Mouse (Mus musculus) thymus, adult 2 months (tissue): ENCODE data around the gene Pi4ka. TPM values are rescaled to one million over a fixed set of nuclear protein-coding genes. Genes with fewer than 3 reads are reported as not detected.

Experiments
- DNase-seq: peaks from one replicate; pipeline ENCODE4 v3.0.0; 2021
- H3K27ac ChIP-seq: fragments of 200-500 bp; 2 replicates; pipeline ENCODE4 v1.5.1; 2012; ENCODE audit warnings: low read length, control low read depth; ENCODE audit not compliant: control insufficient read depth, insufficient read depth
- H3K27me3 ChIP-seq: fragments of 200-500 bp; 2 replicates; pipeline ENCODE4 v1.6.1; 2012; ENCODE audit warnings: mild to moderate bottlenecking, low read length, moderate library complexity, mixed read lengths; ENCODE audit not compliant: control insufficient read depth, insufficient read depth
- H3K36me3 ChIP-seq: fragments of 200-500 bp; 2 replicates; pipeline ENCODE4 v1.6.1; 2012; ENCODE audit warnings: mild to moderate bottlenecking, low read length, moderate library complexity; ENCODE audit not compliant: control insufficient read depth, insufficient read depth
- H3K4me1 ChIP-seq: fragments of 200-500 bp; replicated peaks from 2 replicates; pipeline ENCODE4 v1.6.1; 2012; ENCODE audit warnings: low read length; ENCODE audit not compliant: control insufficient read depth, insufficient read depth
- H3K4me3 ChIP-seq: fragments of 200-500 bp; 2 replicates; pipeline ENCODE4 v1.5.1; 2012; ENCODE audit warnings: mild to moderate bottlenecking, low read length, control low read depth, moderate library complexity; ENCODE audit not compliant: control insufficient read depth, insufficient read depth
- CTCF ChIP-seq: fragments of 200-500 bp; IDR thresholded peaks from 2 replicates; pipeline ENCODE4 v1.5.1; 2012; ENCODE audit warnings: mild to moderate bottlenecking, control low read depth, low read length, moderate library complexity, borderline replicate concordance; ENCODE audit not compliant: control insufficient read depth, poor library complexity, insufficient read depth; ENCODE audit errors: extremely low read depth
- POLR2A ChIP-seq: fragments of 200-500 bp; IDR thresholded peaks from 2 replicates; pipeline ENCODE4 v1.6.1; 2012; ENCODE audit warnings: mild to moderate bottlenecking, low read length, control low read depth, moderate library complexity; ENCODE audit not compliant: control insufficient read depth, poor library complexity, insufficient read depth; ENCODE audit errors: extremely low read depth
- WGBS: fragments of 180-500 bp; shearing (Covaris S2); methylation state at CpG from one replicate; pipeline ENCODE4 v1.1.7; 2018; 5-methylcytosine and 5-hydroxymethylcytosine counted together
- polyA plus RNA-seq: library from polyadenylated mRNA; depleted of rRNA; stranded (reverse); fragments of >200 nt; gene quantifications from 2 replicates; pipeline ENCODE4 v1.2.3, GENCODE M21; 2012

Pi4ka gene
- polyA plus RNA-seq, 1 experiment: 78.4 TPM

DNA sequence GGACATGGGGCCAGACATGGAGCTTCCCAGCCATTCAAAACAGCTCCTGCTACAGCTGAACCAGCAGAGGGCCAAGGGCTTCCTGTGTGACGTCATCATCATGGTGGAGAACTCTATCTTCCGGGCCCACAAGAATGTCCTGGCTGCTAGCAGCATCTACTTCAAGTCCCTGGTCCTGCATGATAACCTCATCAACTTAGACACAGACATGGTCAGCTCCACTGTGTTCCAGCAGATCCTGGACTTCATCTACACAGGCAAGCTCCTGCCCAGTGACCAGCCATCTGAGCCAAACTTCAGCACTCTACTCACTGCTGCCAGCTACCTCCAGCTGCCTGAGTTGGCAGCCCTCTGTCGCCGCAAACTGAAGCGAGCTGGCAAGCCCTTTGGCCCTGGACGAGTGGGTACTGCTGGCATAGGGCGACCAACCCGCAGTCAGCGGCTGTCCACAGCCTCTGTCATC lies 148.7 kb downstream of the Pi4ka start:
- H3K4me1 ChIP-seq: 0 out of 2 replicates have a peak, but pooled peaks cover 2% of the 10 kb centered on the region
- no peak for TF ChIP-seq POLR2A
- no peak for TF ChIP-seq CTCF
- no peak overlapping the region for H3K27ac ChIP-seq
- peaks cover 8% of the 10 kb centered on the region for H3K36me3 ChIP-seq
- no peak overlapping the region for H3K4me3 ChIP-seq
- WGBS: 91% methylated on average over 9 of the region's 9 CpGs
- DNase-seq: no peak
- H3K27me3 ChIP-seq: no peaks in the 10 kb centered on the region

DNA sequence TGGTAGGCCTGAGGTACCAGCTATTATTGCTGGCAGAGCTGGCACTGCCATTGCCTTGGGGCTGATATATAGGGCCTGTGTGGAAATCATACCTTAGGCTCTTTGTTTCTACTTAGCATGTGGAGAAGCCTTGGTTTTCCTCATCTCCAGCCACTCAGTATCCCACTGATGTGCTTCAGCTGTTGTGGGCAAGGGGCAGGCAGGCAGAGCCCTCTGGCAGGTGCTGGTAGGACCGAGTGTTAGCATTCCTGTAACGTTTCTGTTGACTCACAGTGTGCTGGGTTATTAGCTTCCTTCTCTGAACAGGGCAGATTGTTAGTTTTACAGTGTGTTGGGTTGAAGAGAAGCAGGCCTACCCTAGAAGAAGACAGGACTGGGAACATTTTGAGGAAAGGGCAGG lies 150.8 kb downstream of the Pi4ka start:
- 0 out of 2 replicates have a peak, but pooled peaks cover 2% of the 10 kb centered on the region for H3K4me1 ChIP-seq
- H3K27me3 ChIP-seq: no peaks in the 10 kb centered on the region
- no peak for TF ChIP-seq CTCF
- no peak overlapping the region for H3K4me3 ChIP-seq
- no peak overlapping the region for H3K27ac ChIP-seq
- no peak for DNase-seq
- peaks cover 8% of the 10 kb centered on the region for H3K36me3 ChIP-seq
- 92% methylated on average over 2 of the region's 2 CpGs for WGBS

DNA sequence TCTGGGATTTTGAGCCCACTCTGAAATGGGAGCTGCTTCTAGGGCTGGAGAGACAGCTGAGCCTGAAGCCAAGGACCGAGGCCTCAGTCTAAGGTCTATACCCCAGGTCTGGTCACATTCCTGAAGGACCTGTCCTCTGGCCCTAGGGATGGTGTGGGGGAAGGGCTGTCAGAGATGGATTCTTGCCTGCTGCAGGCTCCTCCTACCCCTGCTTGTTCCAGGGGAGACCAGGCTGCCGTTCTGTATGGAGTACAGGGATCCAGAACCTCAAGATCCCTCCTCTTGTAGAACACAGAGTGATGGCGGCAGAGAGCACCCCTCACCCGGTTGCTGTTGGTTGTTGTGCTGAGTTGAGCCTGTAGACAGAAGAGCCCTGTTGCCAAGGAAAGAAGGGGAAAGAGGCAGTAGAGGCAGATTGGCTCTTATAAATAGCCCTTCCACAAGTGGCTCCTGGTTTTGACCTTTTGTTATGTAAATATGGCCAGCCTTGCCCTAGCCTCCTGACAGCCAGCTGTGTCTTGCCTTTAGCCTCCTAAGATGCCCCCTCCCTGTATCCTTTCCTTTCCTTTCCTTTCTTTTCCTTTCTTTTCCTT lies 152.0 kb downstream of the Pi4ka start:
- Histone ChIP-seq H3K27ac (no peak overlapping the region), H3K4me3 (no peak overlapping the region), H3K36me3 (peaks cover 8% of the 10 kb centered on the region), H3K27me3 (no peaks in the 10 kb centered on the region), H3K4me1 (0 out of 2 replicates have a peak, but pooled peaks cover 2% of the 10 kb centered on the region)
- TF ChIP-seq POLR2A: no peak
- TF ChIP-seq CTCF: no peak
- DNase-seq: no peak
- 96% methylated on average over 4 of the region's 4 CpGs for WGBS

DNA sequence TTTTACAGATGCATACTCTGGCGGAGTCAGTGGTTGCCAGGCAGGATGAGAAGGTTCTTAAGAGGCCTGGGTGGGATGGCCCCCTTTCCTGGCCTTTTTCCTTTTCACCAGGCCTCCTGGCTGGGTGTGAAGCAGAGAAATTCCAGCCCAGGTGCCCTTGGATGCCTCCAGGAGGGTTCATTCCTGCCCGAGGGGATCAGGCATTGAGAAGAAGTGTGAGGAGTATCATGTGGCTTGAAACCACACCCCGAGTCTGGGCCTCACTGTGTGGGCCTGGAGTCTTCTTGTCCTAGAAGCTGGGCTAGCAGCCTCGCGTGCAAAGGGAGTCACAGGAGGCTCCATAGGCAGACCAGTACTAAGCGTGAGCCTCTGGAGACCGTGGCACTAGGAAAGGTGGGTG lies 153.3 kb downstream of the Pi4ka start:
- Histone ChIP-seq H3K36me3 (peaks cover 5% of the 10 kb centered on the region), H3K27ac (no peak overlapping the region), H3K4me1 (0 out of 2 replicates have a peak, but pooled peaks cover 2% of the 10 kb centered on the region), H3K27me3 (no peaks in the 10 kb centered on the region), H3K4me3 (no peak overlapping the region)
- WGBS: 86% methylated on average over 7 of the region's 7 CpGs
- TF ChIP-seq POLR2A (no peak), CTCF (no peak)
- DNase-seq: no peak

DNA sequence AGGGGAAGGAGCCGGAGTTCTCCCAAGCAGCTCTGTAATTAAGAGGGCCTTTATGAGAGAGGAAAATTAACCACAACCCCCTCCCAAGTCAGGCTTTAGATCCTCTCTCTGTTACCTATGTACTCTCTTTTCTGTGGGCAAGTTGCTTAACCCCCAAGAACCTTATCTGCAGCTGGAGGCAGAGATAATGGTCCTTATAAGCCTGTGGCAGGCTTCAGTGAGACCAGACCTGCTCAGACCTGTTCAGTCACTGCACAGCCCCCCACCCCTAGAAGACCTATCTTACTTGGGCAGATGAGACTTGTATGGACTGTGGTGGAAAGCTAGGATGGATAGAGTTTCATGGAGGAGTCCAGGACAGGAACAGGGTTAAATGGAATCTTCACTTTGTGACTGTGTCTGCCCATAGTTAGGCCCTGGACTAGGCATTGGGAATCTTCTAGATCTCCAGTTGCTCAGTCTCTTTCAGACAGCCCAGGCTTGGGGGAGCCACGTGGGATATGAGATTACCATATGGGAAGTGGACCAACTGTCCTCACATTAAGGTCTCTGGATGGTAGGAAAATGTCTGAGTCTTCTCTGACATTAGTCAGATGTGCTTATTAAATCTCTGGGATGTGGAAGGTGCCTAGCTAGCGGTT lies 153.9 kb downstream of the Pi4ka start:
- no peak for TF ChIP-seq POLR2A
- Histone ChIP-seq H3K27ac (no peak overlapping the region), H3K27me3 (no peaks in the 10 kb centered on the region), H3K4me3 (no peak overlapping the region), H3K36me3 (no peaks in the 10 kb centered on the region), H3K4me1 (0 out of 2 replicates have a peak, but pooled peaks cover 2% of the 10 kb centered on the region)
- WGBS: 61% methylated on average over 3 of the region's 3 CpGs
- DNase-seq: no peak

DNA sequence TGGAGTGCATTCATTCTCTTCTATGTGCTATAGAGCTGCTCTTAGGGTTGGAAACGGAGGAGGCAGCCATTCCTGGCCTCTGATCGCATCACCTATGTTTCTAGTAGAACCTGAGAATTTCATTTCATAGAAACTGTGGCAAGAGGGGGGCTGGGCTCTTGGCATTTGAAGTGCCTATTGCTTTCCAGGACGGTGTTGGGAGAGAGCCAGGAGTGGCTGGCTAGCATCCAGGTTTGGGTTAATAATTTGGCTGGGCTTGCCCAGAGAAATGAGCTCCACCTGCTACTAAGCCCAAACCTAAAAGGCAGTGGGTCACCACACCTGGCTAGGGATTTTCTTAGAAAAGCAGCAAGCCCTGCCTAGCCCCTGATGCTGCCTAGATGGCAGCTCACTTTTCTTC lies 154.6 kb downstream of the Pi4ka start:
- 93% methylated on average over 3 of the region's 3 CpGs for WGBS
- TF ChIP-seq POLR2A: no peak
- no peak for TF ChIP-seq CTCF
- Histone ChIP-seq H3K4me1 (0 out of 2 replicates have a peak, but pooled peaks cover 2% of the 10 kb centered on the region), H3K27ac (no peak overlapping the region), H3K4me3 (no peak overlapping the region), H3K27me3 (no peaks in the 10 kb centered on the region), H3K36me3 (no peaks in the 10 kb centered on the region)
- DNase-seq: no peak

DNA sequence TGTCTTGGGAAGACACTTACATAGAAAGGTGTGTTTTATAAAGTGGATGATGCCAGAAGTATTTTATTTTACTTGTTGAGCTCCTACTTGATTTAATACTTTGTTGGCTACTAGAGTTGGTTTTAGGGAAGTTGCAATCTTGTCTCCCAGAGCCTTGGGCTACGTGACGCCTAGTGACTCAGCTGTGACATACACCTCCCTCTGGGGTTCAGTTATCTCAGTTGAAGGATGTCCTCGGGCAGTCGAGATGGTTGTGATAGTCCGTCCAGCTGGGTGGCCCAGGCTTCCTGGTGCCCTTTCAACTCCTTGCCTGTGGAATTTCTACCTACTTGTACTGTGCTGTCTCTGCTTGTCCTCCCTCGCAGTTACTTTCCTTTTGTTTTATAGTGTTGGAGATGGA lies 157.0 kb downstream of the Pi4ka start:
- 46% methylated on average over 6 of the region's 6 CpGs for WGBS
- Histone ChIP-seq H3K4me3 (no peak overlapping the region), H3K27me3 (no peaks in the 10 kb centered on the region), H3K36me3 (no peaks in the 10 kb centered on the region), H3K27ac (no peak overlapping the region), H3K4me1 (0 out of 2 replicates have a peak, but pooled peaks cover 2% of the 10 kb centered on the region)
- no peak for TF ChIP-seq CTCF
- TF ChIP-seq POLR2A: no peak
- no peak for DNase-seq
